Mouse (Mus musculus): ENCODE data around the gene Cd47. TPM values are rescaled to one million over a fixed set of nuclear protein-coding genes. Genes with fewer than 3 reads are reported as not detected.

The Cd47 gene
- polyA plus RNA-seq, 1 experiment from 2014 or later: 97.9 TPM

DNA sequence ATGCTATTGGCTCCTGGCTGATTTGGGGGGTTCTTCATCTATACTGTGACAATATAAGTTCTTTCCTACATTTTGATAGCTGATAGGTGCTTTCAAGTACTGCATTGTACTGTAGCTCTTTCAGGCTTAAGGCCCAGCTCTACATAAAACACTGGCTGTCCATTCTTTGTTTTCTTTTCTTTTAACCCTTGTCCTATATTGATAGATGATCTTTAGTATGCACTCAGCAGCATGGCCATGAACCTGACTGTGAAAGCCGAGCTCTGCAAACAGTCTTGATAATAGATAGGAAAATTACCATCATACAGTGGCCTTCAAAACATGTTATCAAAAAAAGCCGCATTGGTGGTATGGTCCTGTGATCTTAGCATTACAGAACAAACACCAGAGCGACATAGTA lies 87.0 kb downstream of the Cd47 start:
- no peak overlapping the region for H3K4me3 ChIP-seq (ENCODE audit: low read depth, low read length)
- no peaks in the 10 kb centered on the region for H3K9me3 ChIP-seq (replicated peaks; ENCODE audit: control insufficient read depth, low read length)
- ATAC-seq (no peak), DNase-seq (ENCODE audit: low spot score) (no peak)
- H3K36me3 ChIP-seq (ENCODE audit: control insufficient read depth, insufficient read depth, low read length): no peaks in the 10 kb centered on the region
- no peak overlapping the region for H3K9ac ChIP-seq (ENCODE audit: low read length)
- H3K27me3 ChIP-seq (replicated peaks; ENCODE audit: control insufficient read depth, insufficient read depth, low read length): no peaks in the 10 kb centered on the region
- no peaks in the 10 kb centered on the region for H3K4me1 ChIP-seq (ENCODE audit: control insufficient read depth, insufficient read depth, low read length)
- 87% methylated on average over 3 of the region's 3 CpGs for WGBS
- no peak overlapping the region for H3K4me2 ChIP-seq (ENCODE audit: low read length)
- no peak overlapping the region for H3K27ac ChIP-seq (ENCODE audit: low read depth, low read length)

DNA sequence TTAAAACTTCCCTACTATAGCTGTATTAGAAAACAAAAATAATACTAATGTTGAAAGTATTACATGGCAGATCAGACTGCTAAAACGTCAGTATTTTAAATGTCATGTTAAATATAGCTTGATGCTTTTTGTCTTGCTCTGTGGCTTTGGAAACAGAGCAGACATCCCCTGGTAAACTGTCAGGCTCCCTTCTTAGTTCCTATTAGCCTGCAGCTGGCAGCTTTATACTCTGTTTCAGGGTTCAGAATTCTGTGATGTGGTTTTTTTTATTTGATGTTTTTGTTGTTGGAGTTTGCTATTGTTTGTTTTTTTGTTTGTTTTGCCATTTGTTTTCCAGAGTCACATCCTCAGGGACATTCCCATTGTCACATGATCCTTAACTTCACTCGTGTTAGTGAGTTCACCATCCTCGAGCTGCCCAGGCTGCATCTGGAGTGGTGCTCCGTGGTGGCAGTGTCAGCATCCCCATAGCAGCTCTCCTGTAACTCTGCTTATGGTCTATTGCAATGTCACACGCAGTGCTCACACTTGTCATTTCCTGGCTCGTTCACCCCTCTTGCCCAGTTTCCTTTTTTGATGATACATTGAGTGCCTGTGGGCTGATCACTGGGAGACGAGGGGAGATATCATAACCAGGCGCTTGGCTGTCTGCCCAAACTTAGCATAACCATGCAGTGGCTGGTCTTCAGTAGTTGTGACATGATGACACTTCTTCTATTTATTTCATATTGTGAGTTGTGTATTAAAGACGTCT lies 87.7 kb downstream of the Cd47 start:
- no peaks in the 10 kb centered on the region for H3K27me3 ChIP-seq (replicated peaks; ENCODE audit: control insufficient read depth, insufficient read depth, low read length)
- H3K36me3 ChIP-seq (ENCODE audit: control insufficient read depth, insufficient read depth, low read length): no peaks in the 10 kb centered on the region
- ATAC-seq (no peak), DNase-seq (ENCODE audit: low spot score) (no peak)
- H3K27ac ChIP-seq (ENCODE audit: low read depth, low read length): no peak overlapping the region
- no peak overlapping the region for H3K9ac ChIP-seq (ENCODE audit: low read length)
- H3K9me3 ChIP-seq (replicated peaks; ENCODE audit: control insufficient read depth, low read length): no peaks in the 10 kb centered on the region
- H3K4me3 ChIP-seq (ENCODE audit: low read depth, low read length): no peak overlapping the region
- H3K4me2 ChIP-seq (ENCODE audit: low read length): no peak overlapping the region
- WGBS: 83% methylated on average over 9 of the region's 9 CpGs
- H3K4me1 ChIP-seq (ENCODE audit: control insufficient read depth, insufficient read depth, low read length): no peaks in the 10 kb centered on the region

DNA sequence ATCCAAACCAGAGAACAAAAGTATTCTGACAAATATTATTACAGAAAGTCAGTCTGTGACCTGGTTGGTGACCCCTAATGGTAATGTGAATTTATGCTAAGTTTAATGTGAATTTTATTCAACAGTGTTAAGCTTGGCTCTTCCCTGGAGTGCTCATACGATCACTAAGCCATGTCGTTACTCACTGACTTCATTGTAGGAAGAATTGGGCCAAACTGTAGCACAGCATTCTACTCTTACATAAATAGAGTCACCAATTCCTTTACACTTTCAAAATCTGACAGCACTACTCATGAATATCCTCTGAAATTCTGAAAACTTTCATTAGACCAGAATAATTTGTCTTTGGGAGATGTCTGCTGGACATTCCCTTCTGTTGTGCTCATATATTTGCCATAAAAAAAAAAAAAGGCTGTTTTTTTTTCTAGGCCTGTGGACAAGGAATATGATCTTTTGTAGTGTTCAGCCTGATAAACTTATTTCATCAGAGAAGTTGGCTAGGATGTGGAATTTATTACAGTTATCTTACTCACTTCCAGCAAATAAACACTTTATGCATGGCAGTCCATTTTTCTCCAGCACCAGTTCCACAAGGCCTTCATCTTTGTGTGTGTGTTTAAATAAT lies 88.8 kb downstream of the Cd47 start:
- DNase-seq (ENCODE audit: low spot score) (no peak), ATAC-seq (no peak)
- Histone ChIP-seq H3K9ac (ENCODE audit: low read length) (no peak overlapping the region), H3K4me2 (ENCODE audit: low read length) (no peak overlapping the region), H3K4me1 (ENCODE audit: control insufficient read depth, insufficient read depth, low read length) (no peaks in the 10 kb centered on the region), H3K9me3 (replicated peaks; ENCODE audit: control insufficient read depth, low read length) (no peaks in the 10 kb centered on the region), H3K36me3 (ENCODE audit: control insufficient read depth, insufficient read depth, low read length) (no peaks in the 10 kb centered on the region), H3K4me3 (ENCODE audit: low read depth, low read length) (no peak overlapping the region), H3K27ac (ENCODE audit: low read depth, low read length) (no peak overlapping the region), H3K27me3 (replicated peaks; ENCODE audit: control insufficient read depth, insufficient read depth, low read length) (no peaks in the 10 kb centered on the region)
- WGBS: 85% methylated on average over 2 of the region's 2 CpGs

DNA sequence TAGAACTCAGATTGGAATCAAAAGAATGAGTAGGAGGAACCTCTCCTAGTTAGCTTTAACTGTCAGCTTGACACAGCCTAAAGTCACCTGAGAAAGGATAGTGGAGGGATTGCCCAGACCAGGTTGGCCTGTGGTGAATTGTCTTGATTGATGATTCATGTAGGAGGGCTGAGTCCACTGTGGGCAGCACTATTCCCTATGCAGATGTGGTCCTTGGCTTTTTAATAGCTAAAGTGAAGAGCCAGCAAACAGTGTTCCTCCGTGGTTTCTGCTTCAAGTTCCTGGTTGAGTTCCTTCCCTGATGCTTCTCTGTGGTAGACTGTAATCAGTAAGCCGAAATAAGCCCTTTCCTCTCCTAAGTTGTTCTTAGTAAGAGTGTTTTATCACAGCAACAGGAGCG lies 91.9 kb downstream of the Cd47 start:
- Histone ChIP-seq H3K4me2 (ENCODE audit: low read length) (no peak overlapping the region), H3K27ac (ENCODE audit: low read depth, low read length) (no peak overlapping the region), H3K27me3 (replicated peaks; ENCODE audit: control insufficient read depth, insufficient read depth, low read length) (no peaks in the 10 kb centered on the region), H3K9me3 (replicated peaks; ENCODE audit: control insufficient read depth, low read length) (no peaks in the 10 kb centered on the region), H3K4me1 (ENCODE audit: control insufficient read depth, insufficient read depth, low read length) (no peaks in the 10 kb centered on the region), H3K4me3 (ENCODE audit: low read depth, low read length) (no peak overlapping the region), H3K9ac (ENCODE audit: low read length) (no peak overlapping the region), H3K36me3 (ENCODE audit: control insufficient read depth, insufficient read depth, low read length) (no peaks in the 10 kb centered on the region)
- no peak for DNase-seq (ENCODE audit: low spot score)
- over 99% methylated on average over 3 of the region's 3 CpGs for WGBS
- no peak for ATAC-seq

DNA sequence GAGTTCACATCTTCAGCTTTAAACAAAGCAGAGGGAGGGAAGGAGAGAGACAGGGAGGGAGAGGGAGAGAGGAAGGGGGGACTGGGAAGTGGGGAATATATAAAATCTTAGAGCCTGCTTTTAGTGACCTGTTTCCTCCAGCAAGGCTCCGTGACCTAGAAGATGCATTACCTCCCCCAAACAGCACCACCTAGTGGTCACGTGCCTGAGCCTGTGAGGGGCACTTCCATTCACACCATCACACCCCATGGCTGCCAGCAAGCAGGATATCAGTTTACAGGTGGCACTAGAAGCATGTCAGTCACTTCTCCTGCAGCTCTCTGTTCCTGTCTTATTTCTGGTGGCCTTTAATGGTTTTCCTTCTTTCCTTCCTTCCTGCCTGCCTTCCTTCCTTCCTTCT lies 92.6 kb downstream of the Cd47 start:
- H3K27me3 ChIP-seq (replicated peaks; ENCODE audit: control insufficient read depth, insufficient read depth, low read length): no peaks in the 10 kb centered on the region
- WGBS: 83% methylated on average over 2 of the region's 2 CpGs
- 0 out of 2 replicates have a peak, but pooled peaks cover under 1% of the 10 kb centered on the region for H3K36me3 ChIP-seq (ENCODE audit: control insufficient read depth, insufficient read depth, low read length)
- no peaks in the 10 kb centered on the region for H3K4me1 ChIP-seq (ENCODE audit: control insufficient read depth, insufficient read depth, low read length)
- DNase-seq (ENCODE audit: low spot score) (no peak), ATAC-seq (no peak)
- no peak overlapping the region for H3K9ac ChIP-seq (ENCODE audit: low read length)
- no peak overlapping the region for H3K4me3 ChIP-seq (ENCODE audit: low read depth, low read length)
- H3K27ac ChIP-seq (ENCODE audit: low read depth, low read length): no peak overlapping the region
- no peaks in the 10 kb centered on the region for H3K9me3 ChIP-seq (replicated peaks; ENCODE audit: control insufficient read depth, low read length)
- no peak overlapping the region for H3K4me2 ChIP-seq (ENCODE audit: low read length)

DNA sequence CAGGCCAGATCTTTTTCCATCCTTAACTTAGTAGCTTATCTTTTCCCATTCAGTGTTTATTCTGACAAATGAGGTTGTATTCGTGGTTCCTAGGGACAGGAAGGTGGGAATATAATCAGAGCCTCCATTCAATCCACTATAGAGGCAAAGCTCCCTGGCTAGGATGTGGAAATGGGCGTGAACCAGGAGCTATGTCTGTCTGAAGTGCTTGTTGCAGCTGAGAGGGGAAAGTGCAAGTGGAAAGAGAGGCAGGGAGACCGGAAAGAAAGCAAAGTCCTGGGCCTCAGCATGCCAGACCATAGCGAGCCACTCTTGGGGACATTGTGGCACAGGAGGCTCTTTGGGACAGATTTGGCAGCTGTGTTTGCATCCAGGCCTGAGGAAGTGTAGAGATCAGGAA lies 94.3 kb downstream of the Cd47 start:
- Histone ChIP-seq H3K4me3 (ENCODE audit: low read depth, low read length) (no peak overlapping the region), H3K9me3 (replicated peaks; ENCODE audit: control insufficient read depth, low read length) (no peaks in the 10 kb centered on the region), H3K4me2 (ENCODE audit: low read length) (no peak overlapping the region), H3K9ac (ENCODE audit: low read length) (no peak overlapping the region), H3K27ac (ENCODE audit: low read depth, low read length) (no peak overlapping the region), H3K27me3 (replicated peaks; ENCODE audit: control insufficient read depth, insufficient read depth, low read length) (no peaks in the 10 kb centered on the region), H3K4me1 (ENCODE audit: control insufficient read depth, insufficient read depth, low read length) (no peaks in the 10 kb centered on the region), H3K36me3 (ENCODE audit: control insufficient read depth, insufficient read depth, low read length) (peaks cover 9% of the 10 kb centered on the region; the same call in 1 of the 2 replicates)
- DNase-seq (ENCODE audit: low spot score) (no peak), ATAC-seq (no peak)
- 44% methylated on average over 4 of the region's 4 CpGs for WGBS

DNA sequence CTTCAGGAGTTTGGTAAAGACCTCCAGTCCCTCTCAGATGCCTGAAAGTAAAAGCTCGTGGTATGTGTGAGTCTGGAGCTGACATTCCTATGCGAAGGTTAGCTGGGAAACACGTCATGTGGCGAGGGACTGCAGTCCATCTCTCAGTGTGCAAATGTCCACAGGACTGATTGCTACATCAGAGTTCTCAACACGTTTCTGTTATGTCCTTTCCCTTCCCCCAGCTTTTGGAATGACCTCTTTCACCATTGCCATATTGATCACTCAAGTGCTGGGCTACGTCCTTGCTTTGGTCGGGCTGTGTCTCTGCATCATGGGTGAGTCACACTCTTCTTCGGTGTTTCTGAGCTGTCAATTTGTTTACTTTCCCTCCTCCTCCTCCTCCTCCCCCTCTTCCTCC lies 95.8 kb downstream of the Cd47 start:
- no peak overlapping the region for H3K4me2 ChIP-seq (ENCODE audit: low read length)
- H3K9me3 ChIP-seq (replicated peaks; ENCODE audit: control insufficient read depth, low read length): no peaks in the 10 kb centered on the region
- no peak for ATAC-seq
- H3K9ac ChIP-seq (ENCODE audit: low read length): no peak overlapping the region
- H3K4me3 ChIP-seq (ENCODE audit: low read depth, low read length): no peak overlapping the region
- H3K27me3 ChIP-seq (replicated peaks; ENCODE audit: control insufficient read depth, insufficient read depth, low read length): no peaks in the 10 kb centered on the region
- WGBS: 91% methylated on average over 8 of the region's 8 CpGs
- H3K36me3 ChIP-seq (ENCODE audit: control insufficient read depth, insufficient read depth, low read length): peaks cover 9% of the 10 kb centered on the region; the same call in 1 of the 2 replicates
- DNase-seq (ENCODE audit: low spot score): no peak
- H3K4me1 ChIP-seq (ENCODE audit: control insufficient read depth, insufficient read depth, low read length): no peaks in the 10 kb centered on the region
- H3K27ac ChIP-seq (ENCODE audit: low read depth, low read length): no peak overlapping the region

DNA sequence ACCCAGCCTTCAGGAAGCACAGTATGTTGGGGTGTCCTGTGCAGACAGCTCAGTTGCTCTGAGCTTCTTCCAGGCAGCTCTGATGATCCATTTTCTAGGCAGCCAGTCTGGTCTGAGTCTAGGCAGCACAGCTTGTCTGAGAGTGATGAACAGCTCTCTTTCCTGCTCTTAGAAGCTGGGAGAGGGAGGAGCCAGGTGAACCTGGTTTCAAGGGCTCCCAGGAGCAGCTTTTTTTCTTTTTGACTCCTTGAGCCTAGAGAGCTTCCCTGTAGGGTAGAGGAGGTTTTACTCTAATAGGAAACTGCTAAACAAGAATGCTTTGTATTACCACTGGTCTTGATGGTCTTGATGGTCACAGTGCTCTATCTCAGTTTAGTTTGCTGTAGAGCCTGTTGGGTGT lies 101.1 kb downstream of the Cd47 start:
- no peaks in the 10 kb centered on the region for H3K4me1 ChIP-seq (ENCODE audit: control insufficient read depth, insufficient read depth, low read length)
- DNase-seq (ENCODE audit: low spot score): no peak
- no peaks in the 10 kb centered on the region for H3K27me3 ChIP-seq (replicated peaks; ENCODE audit: control insufficient read depth, insufficient read depth, low read length)
- peaks cover 12% of the 10 kb centered on the region; the same call in 1 of the 2 replicates for H3K36me3 ChIP-seq (ENCODE audit: control insufficient read depth, insufficient read depth, low read length)
- no peak overlapping the region for H3K4me3 ChIP-seq (ENCODE audit: low read depth, low read length)
- ATAC-seq: no peak
- H3K9ac ChIP-seq (ENCODE audit: low read length): no peak overlapping the region
- H3K9me3 ChIP-seq (replicated peaks; ENCODE audit: control insufficient read depth, low read length): no peaks in the 10 kb centered on the region
- no peak overlapping the region for H3K27ac ChIP-seq (ENCODE audit: low read depth, low read length)
- no peak overlapping the region for H3K4me2 ChIP-seq (ENCODE audit: low read length)

DNA sequence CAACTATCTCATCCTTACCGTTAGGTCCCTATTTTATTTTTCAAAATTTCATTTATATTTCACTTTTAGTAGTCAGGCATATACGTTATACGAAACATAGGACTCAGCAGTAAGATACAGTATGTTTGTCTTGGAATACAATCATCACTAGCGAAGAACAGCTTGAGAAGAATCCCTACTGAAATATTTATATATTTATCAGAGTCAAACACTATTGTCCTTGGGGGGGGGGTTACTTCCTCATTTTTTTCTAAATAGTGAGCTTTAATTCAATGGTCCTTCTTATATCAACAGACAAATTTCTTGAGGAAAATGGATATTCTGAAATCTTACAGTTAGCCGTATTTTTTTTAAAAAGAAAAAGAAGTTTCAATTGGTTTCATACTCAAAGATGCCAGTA lies 101.8 kb downstream of the Cd47 start:
- DNase-seq (ENCODE audit: low spot score) (no peak), ATAC-seq (no peak)
- H3K4me3 ChIP-seq (ENCODE audit: low read depth, low read length): no peak overlapping the region
- H3K27ac ChIP-seq (ENCODE audit: low read depth, low read length): no peak overlapping the region
- 96% methylated on average over 5 of the region's 5 CpGs for WGBS
- no peaks in the 10 kb centered on the region for H3K4me1 ChIP-seq (ENCODE audit: control insufficient read depth, insufficient read depth, low read length)
- no peaks in the 10 kb centered on the region for H3K27me3 ChIP-seq (replicated peaks; ENCODE audit: control insufficient read depth, insufficient read depth, low read length)
- peaks cover 12% of the 10 kb centered on the region; the same call in 1 of the 2 replicates for H3K36me3 ChIP-seq (ENCODE audit: control insufficient read depth, insufficient read depth, low read length)
- no peak overlapping the region for H3K4me2 ChIP-seq (ENCODE audit: low read length)
- no peaks in the 10 kb centered on the region for H3K9me3 ChIP-seq (replicated peaks; ENCODE audit: control insufficient read depth, low read length)
- no peak overlapping the region for H3K9ac ChIP-seq (ENCODE audit: low read length)

All from forebrain, embryonic 14.5 days (tissue).